Mouse (Mus musculus) CD4-positive, CD25-positive, alpha-beta regulatory T cell, adult 2 months (primary cell): ENCODE measurements at regions not wholly inside any gene's neighbourhood (a gene's known extent, or its start where the extent isn't known, plus 50 kb on each side); places are given as distances from the start of the nearest gene placed in this dataset.
A peak's percentile ranks its signal among the peaks of the same experiment; 100 is the strongest.

Experiments
- DNase-seq: peaks from one replicate; pipeline ENCODE4 v3.0.0-alpha.2; 2012; ENCODE audit warnings: low read depth, low spot score

DNA sequence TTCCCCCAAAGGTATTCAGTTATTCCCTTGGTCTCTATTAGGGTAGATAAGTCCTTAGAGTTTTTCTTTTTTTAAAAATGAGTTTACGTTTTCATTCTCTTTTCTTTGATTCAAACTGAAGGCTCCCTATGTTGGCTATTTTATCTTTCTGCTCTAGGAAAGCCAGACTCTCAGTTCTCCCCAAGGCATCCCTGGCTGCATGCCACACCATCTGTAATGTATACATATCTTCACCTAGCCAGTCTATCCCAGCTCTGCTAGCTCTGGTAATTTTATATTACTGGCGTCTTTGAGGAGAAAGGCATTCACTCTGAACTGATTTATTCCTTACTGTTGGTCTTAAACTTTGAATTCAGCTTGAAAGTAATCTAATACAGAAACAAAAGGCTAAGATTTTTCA is 65.2 kb upstream of the Cabcoco1 start:
- DNase-seq, result no peak

DNA sequence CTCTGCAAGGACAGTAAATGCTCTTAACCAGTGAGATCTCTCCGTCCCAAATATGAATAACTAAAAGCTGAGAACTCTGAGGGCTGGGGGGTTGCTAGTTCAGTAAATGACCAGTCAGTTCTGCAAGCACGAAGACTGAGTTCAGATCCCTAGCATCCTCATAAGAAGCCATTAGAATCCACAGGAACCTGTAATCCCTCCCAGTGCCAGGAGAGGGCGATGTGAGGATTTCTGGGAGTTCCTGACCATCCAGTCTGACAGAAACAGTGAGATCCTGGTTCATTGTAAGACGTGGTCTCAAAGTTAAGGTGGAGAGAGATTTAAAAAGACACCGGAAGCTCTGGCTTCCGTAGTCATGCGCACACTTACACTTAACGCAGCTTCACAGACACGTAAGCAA is 70.2 kb upstream of the Cabcoco1 start:
- DNase-seq, result peak; percentile 45

DNA sequence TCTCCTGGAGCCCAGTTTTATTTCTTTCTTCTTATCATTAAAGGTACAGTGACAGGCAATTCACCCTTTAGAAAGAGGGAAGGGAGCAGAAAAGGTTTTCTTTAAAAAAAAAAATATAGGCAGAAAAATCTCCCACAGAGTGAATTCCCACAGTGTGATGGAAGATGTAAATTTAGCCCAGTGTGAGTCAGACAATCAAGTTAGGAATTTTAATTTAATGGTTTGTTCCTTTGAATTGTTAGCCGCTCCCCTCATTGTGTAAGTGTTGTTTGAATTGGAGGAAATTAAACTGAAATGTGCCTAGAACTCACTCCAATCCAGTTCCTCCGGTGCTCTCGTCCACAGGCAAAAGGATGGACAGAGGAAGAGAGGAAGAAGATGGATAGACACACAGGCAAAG is 71.0 kb upstream of the Cabcoco1 start:
- no peak for DNase-seq

DNA sequence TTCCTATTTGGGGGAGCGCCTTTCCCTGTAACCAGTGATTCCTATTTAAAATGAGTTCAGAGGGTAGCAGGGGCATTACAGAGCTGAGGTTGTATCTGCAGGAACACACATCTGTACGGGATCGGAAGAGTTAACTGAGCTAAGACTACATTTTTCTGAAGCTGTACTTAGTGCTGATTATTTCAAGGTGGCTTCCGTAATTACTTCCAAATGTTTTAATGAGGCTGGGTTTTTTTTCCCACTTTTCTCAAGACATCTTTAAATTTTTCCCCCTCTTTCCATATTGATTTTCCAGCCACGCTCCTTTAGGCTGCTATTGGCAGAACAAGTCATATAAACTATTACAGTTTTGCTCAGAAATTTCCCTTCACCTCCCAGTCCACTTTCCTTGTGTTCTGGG is 82.1 kb upstream of the Cabcoco1 start:
- no peak for DNase-seq

DNA sequence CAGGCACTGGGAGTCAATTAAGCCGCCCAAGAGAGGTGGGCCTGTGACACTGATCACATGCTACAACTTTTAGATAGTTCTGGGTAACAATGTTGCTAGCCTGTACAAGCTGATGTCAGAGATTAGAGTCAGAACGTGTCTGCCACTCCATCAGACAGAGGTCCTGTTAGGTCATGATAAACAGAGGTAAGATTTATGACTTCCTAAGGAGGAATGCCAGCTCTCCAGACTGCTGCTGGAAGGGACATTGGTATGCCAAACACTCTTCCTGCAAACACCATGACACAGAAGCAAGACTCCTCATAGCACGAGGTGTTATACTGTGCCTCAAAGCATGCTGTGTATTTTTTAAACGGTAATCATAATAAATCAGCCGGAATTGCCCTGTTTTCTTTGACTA is 83.6 kb upstream of the Cabcoco1 start:
- no peak for DNase-seq

DNA sequence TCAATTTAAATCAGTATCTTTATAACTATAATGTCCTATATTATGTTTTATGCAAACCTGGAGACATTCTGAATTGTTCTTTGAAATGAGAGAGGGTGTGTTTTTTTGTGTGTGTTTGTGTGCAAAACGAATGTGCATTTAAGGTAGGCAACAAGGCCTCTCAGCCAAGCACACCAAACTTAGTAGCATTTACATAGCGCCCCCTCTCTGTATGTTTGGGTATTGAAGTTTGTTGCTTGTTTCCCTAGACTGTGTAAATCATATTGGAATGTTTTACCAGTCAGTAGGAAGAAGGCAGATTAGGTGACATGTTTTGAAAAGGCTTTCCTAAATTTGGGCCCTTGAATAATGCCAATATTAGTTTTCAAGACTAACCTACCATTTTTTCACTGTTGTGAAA is 84.1 kb upstream of the Cabcoco1 start:
- peak; percentile 46 for DNase-seq

DNA sequence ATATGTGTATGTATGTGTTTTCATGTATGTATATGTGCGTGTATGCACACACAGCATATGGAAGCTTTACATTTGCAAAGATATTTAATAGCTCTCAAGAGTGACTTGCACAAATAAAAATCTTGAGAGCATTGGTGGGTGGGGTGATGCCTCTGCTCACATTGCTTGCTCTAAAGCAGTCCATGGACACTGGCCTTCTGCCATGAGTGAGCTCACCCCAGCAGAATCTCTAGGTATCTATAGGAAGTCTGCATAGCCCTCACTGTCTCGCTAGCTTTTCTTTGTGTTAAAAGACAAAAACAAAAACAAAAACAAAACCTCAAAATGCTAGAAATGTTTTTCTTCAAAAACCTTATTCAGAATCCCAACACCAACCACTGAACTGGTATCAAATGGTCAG is 87.8 kb upstream of the Cabcoco1 start:
- no peak for DNase-seq

DNA sequence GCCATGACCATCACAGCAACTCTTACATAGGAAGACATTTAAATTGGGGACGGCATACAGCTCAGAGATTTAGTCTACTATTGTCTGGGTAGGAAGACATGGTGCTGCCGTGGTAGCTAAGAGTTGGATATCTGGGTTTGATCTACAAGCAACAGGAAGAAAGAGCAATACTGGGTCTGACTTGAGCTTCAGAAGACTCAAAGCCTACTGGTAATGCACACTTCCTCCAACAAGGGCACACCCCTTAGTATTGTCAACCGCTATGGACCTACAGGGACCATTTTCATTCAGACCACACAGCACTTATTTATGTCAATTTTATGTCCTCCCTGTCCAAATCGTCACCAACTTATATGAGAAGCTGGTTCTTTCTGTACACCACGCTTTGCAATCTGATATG is 90.3 kb upstream of the Tmem26 start:
- DNase-seq, result peak; percentile 50

DNA sequence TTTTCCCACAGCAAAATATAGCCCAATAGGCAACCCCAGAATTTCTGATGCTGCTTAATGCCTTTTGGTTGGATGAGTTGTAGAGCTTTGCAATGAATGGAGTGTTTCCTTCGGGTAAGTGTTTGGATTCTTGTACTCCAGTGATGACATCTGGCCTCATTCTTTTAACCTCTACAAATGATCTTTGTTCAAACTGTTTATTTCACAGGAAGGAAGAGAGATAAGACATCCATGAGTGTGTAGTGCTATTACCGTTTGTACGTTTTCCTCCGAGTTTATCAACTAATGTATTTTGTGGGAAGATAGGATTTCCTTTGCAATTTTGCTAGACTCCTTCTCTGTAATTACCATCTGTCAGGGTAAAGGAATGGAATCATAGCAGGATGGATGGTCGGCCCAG is 70.7 kb upstream of the Tmem26 start:
- no peak for DNase-seq

DNA sequence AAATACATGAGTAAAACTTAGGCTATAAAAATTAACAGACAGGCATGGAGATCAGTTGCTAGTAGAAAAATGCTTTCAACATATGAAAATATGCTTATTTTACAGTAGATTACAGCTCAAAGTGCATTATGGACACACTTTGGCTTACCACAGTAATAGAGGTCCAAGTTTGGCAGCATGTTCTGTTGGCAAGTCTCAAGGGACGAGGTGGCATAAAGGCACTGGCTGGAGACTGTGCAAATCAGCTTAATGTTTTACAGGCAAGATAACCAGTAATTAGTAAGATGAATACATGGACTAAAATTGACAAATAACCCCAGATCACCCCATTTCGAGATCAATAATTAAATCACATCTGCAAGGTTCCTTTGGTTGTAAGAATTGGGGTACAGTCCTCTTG is 68.0 kb upstream of the Tmem26 start:
- DNase-seq, result no peak

DNA sequence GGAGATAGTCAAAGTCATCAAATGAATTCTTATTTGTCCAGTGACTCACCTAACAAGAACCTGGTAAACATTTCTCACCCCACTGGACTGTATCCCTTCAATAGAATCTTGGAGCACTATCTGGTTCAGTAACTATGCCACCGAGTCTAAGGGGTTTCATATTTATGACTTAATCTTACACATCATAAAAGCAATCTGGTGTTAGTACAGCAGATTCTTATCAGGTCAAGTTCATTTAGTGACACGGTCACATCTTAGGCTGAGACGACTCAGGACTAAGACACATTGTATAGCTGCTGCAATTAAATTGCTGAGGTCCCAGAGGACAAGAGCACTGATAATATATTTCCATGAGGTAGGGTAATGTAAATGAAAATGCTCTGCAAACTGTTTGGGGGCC is 57.4 kb upstream of the Tmem26 start:
- no peak for DNase-seq

DNA sequence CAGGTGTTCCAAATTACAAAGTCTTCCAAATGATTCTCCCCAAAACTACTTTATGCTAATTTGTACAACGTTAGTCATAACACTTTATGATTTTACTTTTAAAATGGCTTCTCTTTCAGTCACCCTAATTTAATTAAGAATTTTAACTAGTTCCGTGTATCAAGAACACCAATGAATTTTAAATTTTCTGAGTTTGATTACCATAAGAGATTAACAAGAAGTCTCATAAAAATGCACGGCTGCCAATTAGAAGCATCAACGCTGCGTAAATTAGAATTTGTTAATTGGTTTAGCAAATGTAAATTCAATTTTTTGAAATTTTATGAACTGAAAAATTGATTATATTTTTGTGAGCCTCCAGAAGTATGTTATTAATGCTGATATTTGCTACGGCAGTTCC is 54.1 kb upstream of the Tmem26 start:
- DNase-seq, result no peak

DNA sequence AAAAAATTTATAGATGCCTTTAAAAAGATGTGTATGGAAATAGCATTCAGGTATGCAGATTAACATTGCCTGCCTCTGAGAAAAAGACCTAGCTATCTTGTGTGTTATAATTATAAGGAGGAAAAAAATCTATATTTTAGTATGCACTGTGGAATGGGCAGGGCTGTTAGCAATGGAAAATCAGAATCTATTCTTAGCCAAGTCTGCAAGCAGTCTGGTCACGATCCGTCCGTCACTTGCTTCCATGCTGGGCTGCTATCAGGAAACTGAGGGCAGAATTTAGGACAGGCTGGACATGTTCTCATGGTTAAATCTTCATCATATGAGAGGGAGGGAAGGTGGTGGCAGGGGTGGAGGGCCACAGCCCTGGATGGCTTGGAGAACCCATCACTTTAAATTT is 53.5 kb upstream of the Tmem26 start:
- DNase-seq, result no peak

DNA sequence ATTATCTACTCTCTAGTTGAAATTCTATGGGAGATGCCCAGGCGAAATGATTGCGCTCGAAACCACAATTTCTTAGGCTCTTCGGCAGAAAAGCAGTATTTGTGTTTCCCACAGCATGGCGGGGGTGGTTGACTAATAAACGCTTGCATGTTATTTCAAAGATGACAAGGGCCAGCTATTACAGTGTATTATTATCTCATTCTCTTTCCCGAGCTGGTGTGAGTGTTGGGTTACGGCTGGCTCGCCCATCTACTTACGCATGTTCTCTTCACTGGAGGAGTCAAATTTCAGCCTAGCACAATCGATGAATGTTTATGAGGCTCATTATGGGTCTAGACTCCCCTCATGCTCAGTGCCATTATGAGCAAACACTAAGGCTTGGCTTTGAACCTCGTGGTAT is 51.2 kb upstream of the Tmem26 start:
- DNase-seq, result no peak

DNA sequence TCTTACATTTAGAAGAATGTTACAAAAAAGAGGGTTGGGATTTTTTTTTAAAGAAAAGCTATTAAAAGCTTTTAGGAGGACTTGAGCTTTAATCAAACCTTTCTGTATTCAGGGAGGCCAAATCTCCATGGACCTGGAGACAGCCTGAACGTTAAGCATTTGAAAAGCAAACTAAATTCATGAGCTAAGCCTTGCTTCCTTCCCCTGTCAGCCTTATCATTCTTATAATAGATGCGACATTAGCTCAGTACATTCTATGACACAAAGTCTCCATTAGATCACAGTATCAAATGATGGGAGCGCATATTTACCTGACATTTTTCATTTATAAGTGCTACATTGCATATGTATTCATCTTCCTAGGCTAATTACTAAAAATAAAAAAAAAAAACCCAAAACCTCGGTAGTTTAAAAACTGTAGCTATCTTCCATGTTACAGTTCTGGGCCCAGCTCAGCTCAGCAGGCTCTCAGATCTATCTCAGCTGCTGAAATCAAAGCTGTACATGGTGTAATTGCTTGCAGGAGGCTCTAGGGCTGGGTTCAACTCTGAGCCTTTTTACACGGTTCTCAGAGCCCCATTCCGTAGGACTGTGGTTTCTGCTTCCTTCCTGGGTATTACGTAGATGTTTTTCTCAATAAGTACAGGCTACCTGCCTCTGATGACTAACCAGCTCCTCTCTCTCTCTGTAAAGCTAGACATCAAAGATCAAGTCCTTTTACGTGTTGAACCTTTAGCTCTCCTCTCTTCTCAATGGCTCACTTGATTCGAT is 50.2 kb upstream of the Tmem26 start:
- peak; percentile 92 for DNase-seq
